Mouse (Mus musculus) retina, postnatal 1 day (tissue): ENCODE results near the gene Gm20379.

Experiments used
- DNase-seq: peaks from one replicate; pipeline ENCODE4 v3.0.0-alpha.2; 2012

Gene Gm20379

GRCm38 (mm10) chr13:92337773-92338462, 32.1 kb downstream of the Gm20379 start:
- DNase-seq: no peak

DNA sequence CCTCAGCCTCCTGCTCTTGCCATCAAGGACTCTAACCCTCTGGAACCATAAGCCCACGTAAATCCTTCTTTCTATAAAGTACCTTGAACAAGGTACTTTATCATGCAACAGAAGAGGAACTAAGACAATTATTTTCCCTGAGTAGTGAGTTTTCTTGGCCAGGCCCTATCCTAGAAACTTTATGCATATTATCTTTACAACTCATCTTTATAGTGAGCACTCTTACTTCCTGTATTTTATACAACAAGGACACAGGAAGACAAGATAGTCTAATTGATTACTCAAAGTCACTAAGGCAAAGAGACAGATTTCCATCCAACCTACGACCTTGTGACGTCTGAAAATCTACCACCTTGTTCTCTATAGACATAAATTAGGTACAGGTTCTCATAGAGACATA, 34.0 kb downstream of the Gm20379 start:
- DNase-seq: no peak

- DNase-seq: no peak
Measured at GRCm38 (mm10) chr13:92344033-92344432, 38.3 kb downstream of the Gm20379 start.

DNA sequence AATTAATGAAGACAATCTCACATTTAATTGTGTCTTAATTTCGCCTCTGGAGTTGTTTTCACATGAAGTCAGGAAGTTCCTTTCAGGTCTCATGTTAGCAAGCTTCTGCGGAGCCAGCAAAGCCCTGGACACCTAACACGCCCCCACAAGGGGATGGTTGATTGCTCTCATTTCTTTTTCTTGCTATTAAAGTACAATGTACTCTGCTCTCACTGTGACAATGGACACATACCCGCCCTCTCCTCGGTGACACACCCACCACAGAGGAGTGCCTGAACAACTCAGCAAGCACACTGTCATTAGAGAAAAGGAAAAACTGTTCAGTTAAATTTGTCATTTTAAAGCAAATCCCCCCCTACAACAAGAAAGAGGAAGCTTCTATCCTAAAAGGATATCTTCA, 40.6 kb downstream of the Gm20379 start:
- no peak for DNase-seq

- DNase-seq: no peak
Measured at GRCm38 (mm10) chr13:92351100-92351499, 45.3 kb downstream of the Gm20379 start.

DNA sequence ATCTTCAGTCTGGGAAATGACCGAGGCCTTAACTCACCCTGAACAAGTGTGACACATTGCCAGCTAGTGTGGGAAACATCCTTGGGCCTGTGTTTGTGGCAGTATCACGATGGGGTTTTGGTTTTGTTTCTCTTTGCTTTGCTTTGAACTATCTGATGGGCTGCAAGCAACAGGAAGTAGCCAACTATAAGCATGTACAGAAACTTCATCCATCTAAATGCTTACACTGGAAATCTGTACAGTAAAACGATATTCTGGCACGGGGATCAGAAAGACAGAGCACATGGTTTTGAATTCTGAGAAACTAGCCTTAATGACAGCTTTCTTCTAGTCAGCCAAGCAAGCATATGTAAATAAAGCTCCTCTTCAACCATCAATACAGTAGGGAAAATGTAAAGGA, 48.2 kb downstream of the Gm20379 start:
- DNase-seq: no peak

DNA sequence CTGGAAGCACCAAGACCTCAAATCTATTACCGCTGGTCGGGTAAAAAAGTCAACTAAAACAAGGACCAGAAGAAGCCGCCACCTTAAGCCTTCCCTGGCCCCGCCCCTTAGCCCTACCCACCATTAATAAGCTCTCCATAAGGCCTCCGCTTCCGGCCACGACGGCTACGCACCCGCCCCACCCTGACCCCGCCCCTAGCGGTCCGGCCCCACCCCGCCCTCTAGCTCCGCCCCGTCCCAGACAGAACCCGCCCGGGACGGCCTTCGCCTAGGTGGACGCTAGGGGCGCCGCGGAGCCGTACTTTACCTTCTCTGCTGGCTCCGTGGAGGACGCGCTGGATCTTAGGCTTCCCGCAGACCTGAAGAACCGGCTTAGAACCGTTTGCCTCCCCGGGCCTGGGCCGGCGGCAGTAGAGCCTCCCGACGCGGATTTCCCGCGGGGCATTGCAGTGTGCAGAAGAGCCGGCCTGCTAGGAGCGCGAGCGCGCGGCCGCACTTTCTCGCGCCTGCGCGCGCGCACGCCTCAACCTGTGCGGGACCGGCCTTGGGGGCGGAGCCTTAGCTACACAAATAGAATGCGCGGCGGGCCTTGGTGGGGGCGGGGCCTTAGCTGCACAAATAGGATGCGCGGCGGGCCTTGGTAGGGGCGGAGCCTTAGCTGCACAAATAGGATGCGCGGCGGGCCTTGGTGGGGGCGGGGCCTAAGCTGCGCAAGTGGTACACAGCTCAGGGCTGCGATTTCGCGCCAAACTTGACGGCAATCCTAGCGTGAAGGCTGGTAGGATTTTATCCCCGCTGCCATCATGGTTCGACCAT, 48.9 kb downstream of the Gm20379 start, which contains the start of the genes Dhfr and Msh3:
TSS of gene Dhfr (plus strand) at position 271 of the 816 bp plus-strand sequence.
TSS of gene Msh3 (minus strand) at position 548 of the 816 bp plus-strand sequence.
- peak; percentile 99 for DNase-seq

DNA sequence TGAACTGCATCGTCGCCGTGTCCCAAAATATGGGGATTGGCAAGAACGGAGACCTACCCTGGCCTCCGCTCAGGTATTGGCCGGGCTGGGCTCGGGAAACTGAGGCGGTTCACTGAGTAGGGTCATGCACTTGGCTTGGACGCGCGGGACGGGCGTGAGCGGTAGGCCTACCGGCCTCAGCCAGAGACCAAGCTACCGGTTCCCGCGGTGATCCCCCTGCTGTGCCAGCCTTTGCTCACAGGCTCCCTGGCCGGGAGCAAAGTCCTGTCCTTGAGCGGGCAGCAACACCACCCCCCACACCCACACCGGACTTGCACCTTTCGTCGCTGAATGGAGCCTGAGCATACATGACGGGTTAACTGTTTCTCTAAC, 49.5 kb downstream of the Gm20379 start:
- no peak for DNase-seq

GRCm38 (mm10) chr13:92356376-92356775, 50.6 kb downstream of the Gm20379 start:
- DNase-seq: peak; percentile 25
